Mouse (Mus musculus) neural tube, embryonic 15.5 days (tissue): ENCODE results near the gene Nme9. TPM values are rescaled to one million over a fixed set of nuclear protein-coding genes. Genes with fewer than 3 reads are reported as not detected.

ENCODE experiments used
- ATAC-seq: fragments of 200-750 bp; cut with Nextera tagmentation; 2 replicates; pipeline ENCODE4 v1.8.0; 2017; ENCODE audit warnings: mild to moderate bottlenecking, moderate TSS enrichment, moderate library complexity; ENCODE audit not compliant: low FRiP score
- H3K27ac ChIP-seq: fragments of 300-500 bp; sonication (generic); replicated peaks from 2 replicates; pipeline ENCODE4 v1.5.1; 2015; ENCODE audit warnings: mild to moderate bottlenecking, inconsistent platforms
- H3K27me3 ChIP-seq: fragments of 300-500 bp; sonication (generic); replicated peaks from 2 replicates; pipeline ENCODE4 v1.6.1; 2015; ENCODE audit warnings: inconsistent platforms
- H3K36me3 ChIP-seq: fragments of 300-500 bp; sonication (generic); 2 replicates; pipeline ENCODE4 v1.6.1; 2015; ENCODE audit warnings: inconsistent platforms
- H3K4me1 ChIP-seq: fragments of 300-500 bp; sonication (generic); 2 replicates; pipeline ENCODE4 v1.6.1; 2015; ENCODE audit warnings: inconsistent platforms
- H3K4me2 ChIP-seq: fragments of 300-500 bp; sonication (generic); 2 replicates; pipeline ENCODE4 v1.6.1; 2015; ENCODE audit warnings: inconsistent platforms, mild to moderate bottlenecking, moderate library complexity
- H3K4me3 ChIP-seq: fragments of 300-500 bp; sonication (generic); replicated peaks from 2 replicates; pipeline ENCODE4 v1.5.1; 2015; ENCODE audit warnings: mild to moderate bottlenecking, inconsistent platforms
- H3K9ac ChIP-seq: fragments of 300-500 bp; sonication (generic); replicated peaks from 2 replicates; pipeline ENCODE4 v1.6.1; 2015; ENCODE audit warnings: mild to moderate bottlenecking, inconsistent platforms
- H3K9me3 ChIP-seq: fragments of 300-500 bp; sonication (generic); replicated peaks from 2 replicates; pipeline ENCODE4 v1.6.1; 2016; ENCODE audit warnings: inconsistent platforms
- WGBS: fragments of 180-500 bp; shearing (Covaris S2); methylation state at CpG from one replicate; pipeline ENCODE4 v1.1.7; 2015; ENCODE audit warnings: mixed read lengths; 5-methylcytosine and 5-hydroxymethylcytosine counted together
- polyA plus RNA-seq: library from polyadenylated mRNA; unstranded; fragments of >200 nt; fragmentation: Nextera tagmentation; extraction: Ambion mirVana; gene quantifications from 2 replicates; pipeline ENCODE4 v1.2.1, GENCODE M21; 2015

Gene Nme9
- polyA plus RNA-seq, 1 experiment from 2014 or later = 0.13 TPM

GRCm38 (mm10) chr9:99485144-99485543, 33.9 kb downstream of the Nme9 start:
- H3K36me3 ChIP-seq = peaks cover 58% of the 10 kb centered on the region
- no peaks in the 10 kb centered on the region for H3K9me3 ChIP-seq
- no peak overlapping the region for H3K4me3 ChIP-seq
- 0 out of 2 replicates have a peak, but pooled peaks cover 6% of the 10 kb centered on the region for H3K4me1 ChIP-seq
- H3K27ac ChIP-seq = no peak overlapping the region
- no peak for ATAC-seq
- no peaks in the 10 kb centered on the region for H3K27me3 ChIP-seq
- H3K4me2 ChIP-seq = no peak overlapping the region
- H3K9ac ChIP-seq = no peak overlapping the region
- 96% methylated on average over 4 of the region's 4 CpGs for WGBS

GRCm38 (mm10) chr9:99487126-99487695, 35.9 kb downstream of the Nme9 start:
- peaks cover 51% of the 10 kb centered on the region for H3K36me3 ChIP-seq
- no peak overlapping the region for H3K4me2 ChIP-seq
- no peaks in the 10 kb centered on the region for H3K9me3 ChIP-seq
- WGBS = 92% methylated on average over 8 of the region's 8 CpGs
- no peak overlapping the region for H3K4me3 ChIP-seq
- ATAC-seq = no peak
- no peaks in the 10 kb centered on the region for H3K4me1 ChIP-seq
- no peaks in the 10 kb centered on the region for H3K27me3 ChIP-seq
- no peak overlapping the region for H3K9ac ChIP-seq
- H3K27ac ChIP-seq = no peak overlapping the region

GRCm38 (mm10) chr9:99487841-99488240, 36.6 kb downstream of the Nme9 start:
- H3K27me3 ChIP-seq = no peaks in the 10 kb centered on the region
- H3K9ac ChIP-seq = no peak overlapping the region
- ATAC-seq = no peak
- H3K27ac ChIP-seq = no peak overlapping the region
- no peaks in the 10 kb centered on the region for H3K9me3 ChIP-seq
- H3K36me3 ChIP-seq = peaks cover 51% of the 10 kb centered on the region
- 92% methylated on average over 3 of the region's 3 CpGs for WGBS
- no peak overlapping the region for H3K4me3 ChIP-seq
- H3K4me2 ChIP-seq = no peak overlapping the region
- H3K4me1 ChIP-seq = no peaks in the 10 kb centered on the region

GRCm38 (mm10) chr9:99491050-99491449, 39.8 kb downstream of the Nme9 start:
- no peak for ATAC-seq
- Histone ChIP-seq H3K9ac (no peak overlapping the region), H3K4me1 (no peaks in the 10 kb centered on the region), H3K36me3 (peaks cover 49% of the 10 kb centered on the region), H3K4me2 (no peak overlapping the region), H3K27ac (no peak overlapping the region), H3K27me3 (no peaks in the 10 kb centered on the region), H3K9me3 (no peaks in the 10 kb centered on the region), H3K4me3 (no peak overlapping the region)
- 95% methylated on average over 4 of the region's 4 CpGs for WGBS

GRCm38 (mm10) chr9:99492634-99493200, 41.4 kb downstream of the Nme9 start:
- Histone ChIP-seq H3K27ac (no peak overlapping the region), H3K27me3 (no peaks in the 10 kb centered on the region), H3K9ac (no peak overlapping the region), H3K9me3 (no peaks in the 10 kb centered on the region), H3K4me2 (no peak overlapping the region), H3K4me1 (no peaks in the 10 kb centered on the region), H3K4me3 (no peak overlapping the region), H3K36me3 (peaks cover 46% of the 10 kb centered on the region)
- ATAC-seq = no peak
- 77% methylated on average over 10 of the region's 10 CpGs for WGBS

GRCm38 (mm10) chr9:99499336-99499735, 48.1 kb downstream of the Nme9 start:
- WGBS = 95% methylated on average over 4 of the region's 4 CpGs
- Histone ChIP-seq H3K9ac (no peak overlapping the region), H3K4me2 (no peak overlapping the region), H3K36me3 (peaks cover 30% of the 10 kb centered on the region), H3K27me3 (no peaks in the 10 kb centered on the region), H3K4me3 (no peak overlapping the region), H3K4me1 (no peaks in the 10 kb centered on the region), H3K27ac (no peak overlapping the region), H3K9me3 (no peaks in the 10 kb centered on the region)
- ATAC-seq = no peak

GRCm38 (mm10) chr9:99505875-99506274, 54.6 kb downstream of the Nme9 start:
- Histone ChIP-seq H3K27me3 (no peaks in the 10 kb centered on the region), H3K4me3 (no peak overlapping the region), H3K27ac (no peak overlapping the region), H3K36me3 (peaks cover 15% of the 10 kb centered on the region), H3K4me2 (no peak overlapping the region), H3K9ac (no peak overlapping the region), H3K9me3 (no peaks in the 10 kb centered on the region), H3K4me1 (no peaks in the 10 kb centered on the region)
- ATAC-seq = no peak
- 91% methylated on average over 7 of the region's 7 CpGs for WGBS

Other genes starting within 250 kb of the Nme9 start
- not detected in 2 replicates for gene Faiml, start 214.2 kb upstream of the Nme9 start, polyA plus RNA-seq
- gene Cep70, start 208.1 kb upstream of the Nme9 start, polyA plus RNA-seq = 45.9 and 52.5 TPM in 2 replicates
- 0.60 and 0.64 TPM in 2 replicates for gene Esyt3, start 92.9 kb upstream of the Nme9 start, polyA plus RNA-seq
- gene Mras, start 14.1 kb upstream of the Nme9 start, polyA plus RNA-seq = 42.0 and 50.9 TPM in 2 replicates
- 67.1 and 73.8 TPM in 2 replicates for gene Armc8, start 117.4 kb downstream of the Nme9 start, polyA plus RNA-seq
- gene Dbr1, start 124.3 kb downstream of the Nme9 start, polyA plus RNA-seq = 23.2 and 28.7 TPM in 2 replicates
- gene A4gnt, start 161.0 kb downstream of the Nme9 start, polyA plus RNA-seq = not detected in 2 replicates
- 8.5 and 9.6 TPM in 2 replicates for gene Dzip1l, start 178.0 kb downstream of the Nme9 start, polyA plus RNA-seq